Mouse (Mus musculus) liver, adult (tissue): ENCODE measurements around the gene Tomt.
A peak's percentile ranks its signal among the peaks of the same experiment; 100 is the strongest.

Experiments
- GATA4 ChIP-seq: IDR thresholded peaks from 2 replicates; pipeline ENCODE4 v1.6.1; 2014; ENCODE audit warnings: mild to moderate bottlenecking, low read length; ENCODE audit not compliant: insufficient replicate concordance

Tomt gene

GRCm38 (mm10) chr7:101871296-101871695, 34.9 kb downstream of the Tomt start:
- peak; percentile 94 for TF ChIP-seq GATA4

GRCm38 (mm10) chr7:101870629-101871028, 35.5 kb downstream of the Tomt start, which contains the start of gene Folr1:
TSS of gene Folr1 (minus strand) at chr7:101870788.
- TF ChIP-seq GATA4: no peak

DNA sequence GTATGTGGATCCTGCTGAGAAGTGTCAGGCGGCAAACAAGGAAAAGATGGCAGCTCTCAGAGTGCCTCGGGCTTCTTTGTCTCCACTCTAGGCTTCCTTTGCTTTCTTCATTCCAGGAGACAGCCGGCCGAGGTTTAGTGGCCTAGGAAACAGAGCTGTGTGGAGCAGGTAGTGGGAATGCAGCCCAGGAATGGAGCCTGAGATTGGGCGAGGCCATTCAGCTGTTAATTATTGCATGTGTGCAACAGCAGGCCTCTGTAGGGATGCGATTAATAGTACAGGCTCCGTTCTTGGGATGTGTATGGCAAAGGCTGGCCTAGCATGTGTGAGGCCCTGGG, 37.0 kb downstream of the Tomt start:
- no peak for TF ChIP-seq GATA4

- no peak; the same call in 1 of the 2 replicates for TF ChIP-seq GATA4
Measured at GRCm38 (mm10) chr7:101868241-101869162, 37.7 kb downstream of the Tomt start.

GRCm38 (mm10) chr7:101867482-101867881, 38.7 kb downstream of the Tomt start:
- no peak for TF ChIP-seq GATA4

GRCm38 (mm10) chr7:101866491-101867265, 39.5 kb downstream of the Tomt start:
- TF ChIP-seq GATA4: no peak

DNA sequence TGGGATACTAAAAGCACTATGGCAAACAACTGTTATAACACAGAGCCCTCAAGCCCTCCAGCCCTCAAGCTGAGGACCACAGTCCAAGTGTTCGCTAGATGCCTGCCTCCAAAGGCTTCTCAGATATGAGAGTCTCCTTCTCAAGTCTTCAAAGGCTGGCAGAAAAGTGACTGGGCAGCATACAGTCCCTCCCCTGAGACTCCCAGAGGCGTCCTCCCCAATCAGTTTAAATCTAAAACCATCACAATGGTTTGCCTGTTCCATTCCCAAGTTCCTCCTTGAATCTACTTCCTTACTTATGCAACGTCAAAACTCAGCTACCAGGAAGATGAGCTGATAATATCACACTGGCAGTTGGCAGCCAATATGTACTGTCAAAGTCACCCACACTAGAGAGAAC, 42.7 kb downstream of the Tomt start, which contains the start of gene Anapc15:
Gene Anapc15, plus strand, starts transcription at position 301 of the 400 bp plus-strand sequence.
- TF ChIP-seq GATA4: no peak

DNA sequence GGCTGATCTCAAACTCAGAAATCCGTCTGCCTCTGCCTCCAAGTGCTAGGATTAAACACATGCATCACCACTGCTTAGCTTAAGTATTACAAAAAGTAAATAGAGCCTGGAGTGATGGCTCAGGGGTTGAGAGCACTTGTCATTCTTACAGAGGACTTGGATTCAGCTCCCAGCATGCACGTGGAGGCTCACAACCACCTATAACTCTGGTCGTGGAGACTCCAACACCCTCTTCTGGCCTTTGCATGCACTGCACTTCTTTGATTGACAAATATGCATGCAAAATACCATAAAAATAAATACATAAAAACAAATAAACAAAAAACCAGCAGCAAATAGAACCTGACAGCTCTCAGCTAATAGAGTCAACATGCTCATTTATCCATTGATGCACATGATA, 43.9 kb downstream of the Tomt start:
- TF ChIP-seq GATA4: no peak

DNA sequence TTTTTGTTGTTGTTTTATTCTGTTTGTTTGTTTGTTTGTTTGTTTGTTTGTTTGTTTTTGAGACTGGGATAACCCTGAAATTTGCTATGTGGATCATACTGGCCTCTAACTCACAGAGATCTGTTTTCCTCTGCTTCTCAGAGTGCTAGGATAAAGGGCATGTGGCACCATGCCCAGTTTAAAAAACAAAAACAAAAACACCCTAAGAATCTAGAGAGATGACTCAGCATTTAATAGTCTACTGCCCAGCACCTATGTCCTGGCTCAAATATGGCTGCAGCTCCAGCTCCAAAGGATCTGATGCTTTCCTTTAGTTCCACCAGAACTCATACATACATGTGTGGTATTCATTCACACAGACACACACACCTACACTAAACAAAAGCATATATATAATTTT, 45.2 kb downstream of the Tomt start:
- no peak for TF ChIP-seq GATA4

DNA sequence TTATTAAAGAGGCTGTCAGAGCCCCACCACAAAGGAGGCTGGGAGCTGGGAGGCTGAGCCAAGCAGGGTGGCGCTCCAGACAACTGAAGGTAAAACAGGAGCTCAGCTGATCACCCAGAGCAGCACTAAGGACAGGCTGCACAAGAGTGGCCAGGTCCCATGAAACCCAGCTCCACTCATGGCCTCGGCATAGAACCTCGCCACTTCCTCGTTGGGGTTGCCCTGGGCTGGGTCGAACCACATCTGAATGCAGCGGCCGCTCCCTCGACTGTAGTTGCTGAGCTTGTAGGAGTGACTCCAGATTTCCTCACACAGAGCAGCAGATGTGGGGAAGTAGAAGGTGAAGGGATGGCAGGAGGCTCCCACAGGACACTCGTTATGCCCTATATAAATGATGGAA, 47.8 kb downstream of the Tomt start:
- no peak for TF ChIP-seq GATA4

DNA sequence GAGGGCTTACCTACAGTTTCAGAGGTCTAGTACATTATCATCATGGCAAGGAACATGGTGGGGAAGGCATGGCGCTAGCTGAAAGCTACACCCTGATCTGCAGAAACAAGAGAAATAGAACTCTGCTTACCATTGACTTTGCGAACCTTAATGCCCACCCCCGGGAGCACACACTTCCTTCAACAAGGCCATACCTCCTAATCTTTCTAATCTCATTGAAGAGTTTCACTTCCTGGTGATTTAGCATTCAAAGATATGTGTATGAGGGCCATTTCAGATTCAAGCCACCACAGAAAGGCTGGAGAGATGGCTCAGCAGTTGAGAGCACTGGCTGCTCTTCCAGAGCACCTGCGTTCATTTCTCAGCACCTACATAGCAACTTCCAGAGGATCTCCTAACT, 49.1 kb downstream of the Tomt start, which contains the start of gene Folr2:
Gene Folr2, minus strand, starts transcription at position 101 of the 400 bp plus-strand sequence.
- TF ChIP-seq GATA4: no peak

DNA sequence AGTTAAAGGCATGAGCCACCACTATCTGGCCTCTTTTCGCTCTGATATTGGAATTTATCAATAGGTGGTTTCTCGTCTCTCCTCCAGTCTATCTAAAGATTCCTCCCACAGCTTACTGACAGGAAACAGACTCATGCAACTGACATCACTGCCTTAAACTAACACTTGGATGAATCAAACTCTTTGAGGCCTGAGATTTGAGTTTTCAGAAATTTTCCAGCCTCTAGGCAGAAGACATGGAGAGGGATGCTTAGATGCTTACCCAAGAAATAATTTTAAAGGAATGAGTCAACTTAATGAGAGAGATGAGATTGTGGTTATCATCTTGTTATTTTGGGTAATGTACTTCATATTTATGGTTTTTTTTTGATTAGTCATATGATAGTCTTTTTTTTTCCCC, 52.3 kb downstream of the Tomt start:
- no peak for TF ChIP-seq GATA4

GRCm38 (mm10) chr7:101852846-101853245, 53.3 kb downstream of the Tomt start:
- TF ChIP-seq GATA4: no peak

- no peak for TF ChIP-seq GATA4
Measured at GRCm38 (mm10) chr7:101851689-101852088, 54.5 kb downstream of the Tomt start.
